Mouse (Mus musculus) thymus, postnatal 4 days (tissue): Measurements from ENCODE around the gene Apaf1.

Source experiments
- DNase-seq: peaks from one replicate; pipeline ENCODE4 v3.0.0; 2021

Gene Apaf1

DNA sequence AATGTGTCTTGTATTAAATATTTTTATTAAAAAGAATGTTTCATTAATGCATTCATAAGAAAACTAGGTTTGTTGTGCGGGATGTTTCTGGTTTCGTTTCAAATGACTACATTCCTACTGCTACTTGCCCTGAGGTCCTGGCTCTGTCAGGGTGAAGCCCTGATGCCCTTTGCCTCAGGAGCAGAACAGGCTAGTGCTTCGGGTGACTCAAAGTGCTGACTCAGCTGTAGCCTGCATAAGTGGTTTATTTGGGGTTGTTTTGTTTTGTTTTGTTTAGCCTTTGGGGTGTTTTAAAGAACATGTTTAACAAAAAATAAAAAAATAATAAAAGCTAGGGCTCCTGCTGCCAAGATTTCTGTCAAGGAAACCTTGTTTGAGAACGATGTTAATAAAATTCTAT is 112.0 kb downstream of the Apaf1 start:
- no peak for DNase-seq

DNA sequence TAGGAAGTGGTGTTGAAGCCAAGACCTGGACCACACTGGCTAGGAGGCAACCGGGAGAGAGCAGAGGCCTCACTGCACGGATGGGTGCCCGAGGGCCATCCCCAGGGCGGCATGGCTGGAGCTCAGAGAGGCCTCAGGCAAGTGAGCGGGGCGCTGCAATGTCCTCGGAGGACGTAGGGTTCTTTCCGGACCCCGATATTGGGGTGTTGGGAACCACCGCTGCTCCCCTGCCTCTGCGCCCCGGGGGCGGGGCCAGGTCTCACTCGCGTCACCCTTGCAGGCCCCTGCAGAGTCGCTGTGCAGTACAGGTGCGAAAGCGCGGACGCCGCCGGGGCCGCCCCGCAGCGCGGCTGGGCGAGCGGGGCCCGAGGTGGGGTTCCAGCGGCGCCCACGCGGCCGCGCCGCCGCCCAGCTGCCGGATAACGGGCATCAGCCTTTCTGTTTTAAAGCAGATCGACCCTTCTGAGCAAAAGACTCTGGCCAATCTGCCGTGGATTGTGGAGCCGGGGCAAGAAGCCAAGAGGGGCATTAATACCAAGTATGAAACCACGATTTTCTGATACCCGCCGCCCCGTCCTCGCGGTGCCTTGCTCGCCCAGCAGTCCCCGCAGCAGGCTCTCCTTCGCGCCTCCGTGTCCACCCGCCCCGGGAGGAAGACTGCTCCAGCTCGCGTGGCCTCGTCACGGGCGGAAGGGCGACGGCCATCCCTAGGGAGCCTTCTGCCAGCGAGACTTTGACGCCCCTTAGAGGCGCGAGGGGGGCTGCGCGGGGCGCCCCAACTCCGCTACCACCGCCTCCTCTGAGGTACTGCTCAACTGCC is 113.0 kb downstream of the Apaf1 start:
- DNase-seq: peak; percentile 50

DNA sequence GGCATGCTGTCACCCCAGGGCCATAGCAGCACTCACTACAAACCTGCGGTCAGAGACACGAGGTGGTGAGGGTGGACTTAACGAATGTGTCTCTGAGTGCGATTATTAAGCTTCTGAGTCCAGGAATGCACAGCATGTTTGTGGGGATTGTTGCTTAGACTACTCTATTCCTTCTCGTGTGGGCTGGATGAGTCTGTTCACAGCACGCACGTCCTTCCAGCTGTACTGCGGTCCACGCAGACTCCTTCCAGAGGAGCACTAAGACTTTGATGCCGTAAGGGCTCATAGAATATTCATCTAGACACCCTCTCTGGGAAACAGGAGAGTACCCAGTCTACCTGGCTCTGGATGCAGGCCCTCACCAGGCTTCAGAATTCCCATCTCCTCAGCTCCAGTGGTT is 114.3 kb downstream of the Apaf1 start:
- no peak for DNase-seq

DNA sequence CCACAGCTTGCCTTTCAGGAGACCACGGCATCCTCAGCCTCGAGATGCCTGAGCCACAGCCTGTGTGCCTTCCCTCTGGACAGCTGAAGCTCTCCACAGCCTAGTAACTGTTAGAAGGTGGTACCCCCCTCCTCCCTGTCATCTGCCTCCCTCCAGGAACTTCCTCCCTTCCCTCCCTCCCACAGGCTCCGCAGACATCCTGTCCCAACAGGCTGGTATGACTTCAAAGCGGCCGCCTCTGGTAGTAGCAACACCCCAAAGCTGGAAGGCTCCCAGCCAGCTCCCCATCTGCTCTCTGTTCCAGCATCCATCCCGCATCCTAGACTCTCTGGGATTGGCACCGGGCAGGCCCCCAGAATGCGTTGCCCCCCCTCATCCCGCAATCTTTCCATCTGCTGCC is 115.7 kb downstream of the Apaf1 start:
- no peak for DNase-seq

DNA sequence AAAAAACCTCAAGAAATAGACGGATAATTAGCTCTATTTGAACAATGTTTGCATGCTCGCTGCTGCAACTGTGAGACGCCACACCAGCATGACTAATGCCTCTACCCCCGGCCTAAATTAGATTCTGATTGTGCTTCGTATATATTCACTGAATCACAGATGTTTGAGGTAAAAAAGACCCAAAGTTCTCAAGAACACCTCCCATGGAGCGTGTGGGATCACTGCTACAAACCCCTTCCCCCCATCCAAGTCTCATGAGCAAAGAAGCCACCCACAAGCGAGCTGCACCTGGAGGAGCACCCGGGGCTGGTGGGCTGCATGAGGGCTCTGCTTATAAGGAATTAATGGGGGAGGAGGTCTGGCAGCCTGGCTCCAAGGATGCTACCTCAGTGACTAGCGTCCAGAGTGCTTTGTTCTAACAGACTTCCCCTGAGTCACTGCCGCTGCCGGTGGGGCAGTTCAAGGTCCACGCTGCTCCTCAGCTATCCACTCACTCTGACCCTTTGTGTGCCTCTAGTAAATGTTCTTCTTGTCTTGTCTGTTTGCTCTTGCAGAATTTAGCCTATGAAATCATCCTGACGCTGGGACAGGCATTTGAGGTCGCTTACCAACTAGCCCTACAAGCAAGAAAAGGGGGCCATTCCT is 116.8 kb downstream of the Apaf1 start:
- DNase-seq: no peak

DNA sequence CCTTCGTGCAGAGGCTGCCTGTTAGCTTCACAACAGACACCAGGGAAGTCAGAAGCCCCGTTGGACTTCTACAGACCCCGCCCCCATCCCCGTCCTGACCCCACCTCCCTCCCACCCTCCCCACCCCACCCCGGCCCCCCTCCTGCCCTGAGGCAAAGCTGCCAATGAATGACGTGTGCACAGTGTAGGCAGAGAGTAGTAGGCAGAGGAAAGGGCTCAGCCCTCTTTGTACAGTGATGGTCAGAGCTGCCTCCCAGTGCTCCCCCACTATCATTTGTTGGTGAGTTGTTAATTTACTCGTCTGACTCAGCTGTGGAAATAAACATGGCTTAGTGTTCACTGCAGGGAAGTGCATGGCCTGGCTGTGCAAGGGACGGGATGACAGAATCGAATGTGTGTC is 118.1 kb downstream of the Apaf1 start:
- DNase-seq: peak; percentile 21

DNA sequence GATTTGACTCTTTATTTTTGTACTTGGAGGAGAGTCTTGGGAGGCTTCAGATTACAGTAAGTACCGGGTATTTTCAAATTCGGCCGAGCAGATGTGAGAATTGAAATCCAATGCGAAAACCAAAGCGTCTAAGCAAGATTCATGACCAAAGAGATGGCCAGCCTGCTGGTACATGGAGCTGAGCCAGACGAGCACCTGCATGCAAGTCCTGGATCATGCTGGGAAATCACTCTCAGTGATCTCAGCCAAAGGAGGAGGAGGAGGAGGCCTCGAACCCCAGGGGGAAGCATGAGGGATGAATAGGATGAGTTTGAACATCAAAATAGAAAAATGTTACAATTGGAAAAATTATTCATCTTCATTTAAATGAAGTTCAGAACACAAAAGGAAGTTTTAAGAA is 122.2 kb downstream of the Apaf1 start:
- DNase-seq: no peak

DNA sequence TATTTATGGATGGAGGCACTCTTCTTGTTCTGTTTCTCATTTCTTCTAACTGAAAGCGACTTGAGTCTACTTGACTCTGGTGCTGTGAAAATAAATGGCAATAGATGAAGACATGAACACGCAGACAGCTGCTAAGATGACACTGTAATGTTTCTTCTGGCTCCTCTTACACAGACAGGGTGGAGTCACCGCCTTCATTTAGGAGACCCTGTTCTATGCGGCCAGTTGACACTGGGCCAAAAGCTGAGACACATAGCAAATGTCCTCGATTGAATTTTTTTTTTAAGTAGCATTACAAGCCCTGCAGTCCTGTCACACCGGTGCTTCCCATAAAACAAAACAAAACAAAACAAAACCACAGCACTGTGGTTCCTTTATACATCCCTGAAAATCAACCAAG is 128.7 kb downstream of the Apaf1 start:
- no peak for DNase-seq

DNA sequence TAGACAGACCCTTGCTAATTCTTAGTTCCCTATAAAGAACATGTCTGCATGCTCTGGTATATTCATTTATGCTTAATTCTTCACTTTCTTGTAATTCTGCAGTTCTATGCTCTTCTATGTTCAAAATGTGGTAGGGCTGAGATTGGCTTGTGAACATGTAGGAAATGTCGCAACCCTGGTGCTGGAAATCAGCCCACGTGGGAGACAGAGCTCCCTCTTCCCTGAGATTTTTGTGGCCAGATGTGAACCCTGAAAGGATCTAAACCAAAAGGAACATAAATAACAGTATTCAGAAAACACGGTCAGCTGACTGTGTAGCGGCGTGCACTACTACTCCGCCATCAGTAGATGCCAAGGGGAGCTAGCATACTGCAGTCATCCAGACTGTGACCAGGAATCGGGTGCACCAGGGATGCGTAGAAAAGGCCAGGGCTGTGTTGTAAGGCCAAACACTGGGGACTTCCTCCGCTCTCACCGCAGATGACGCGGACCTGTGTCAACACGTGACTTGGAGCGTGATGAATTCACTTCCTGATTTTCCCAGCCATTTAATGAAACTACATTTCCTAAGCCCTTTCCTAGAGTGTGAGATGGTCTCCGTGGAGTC is 129.4 kb downstream of the Apaf1 start:
- DNase-seq: no peak

DNA sequence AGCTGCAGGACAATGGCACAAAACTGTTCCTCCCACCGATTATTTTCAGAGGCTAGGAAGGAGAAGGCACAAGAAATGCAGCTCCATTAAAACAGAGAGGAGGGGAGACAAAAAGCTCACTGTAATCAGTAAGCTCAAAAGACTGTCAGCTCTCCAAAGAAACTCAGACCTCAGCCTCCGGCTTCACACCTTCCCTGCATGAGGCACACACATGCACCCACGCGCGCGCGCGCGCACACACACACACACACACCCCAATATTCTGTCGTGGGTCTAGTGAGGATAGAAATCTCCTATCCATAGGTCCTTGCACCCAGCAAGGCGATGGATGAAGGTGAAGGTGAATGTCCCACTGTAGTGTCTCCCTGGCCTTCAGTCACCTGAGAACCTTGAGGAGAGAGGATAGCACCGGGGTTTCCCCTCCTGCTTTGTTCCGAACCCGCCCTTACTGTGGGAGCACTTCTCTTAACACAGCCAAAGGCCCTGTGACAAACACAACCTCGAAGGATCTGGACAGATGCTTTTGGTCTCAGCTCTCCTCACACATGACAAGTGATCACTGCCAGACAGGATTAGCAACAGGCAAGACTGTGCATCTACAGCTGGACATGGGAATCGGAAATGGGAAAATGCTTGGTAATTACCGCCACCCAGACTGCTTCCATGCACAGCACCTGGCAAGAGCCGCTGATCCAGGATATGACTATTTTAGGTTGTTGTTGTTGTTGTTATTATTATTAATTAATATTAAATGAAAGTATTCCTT is 134.8 kb downstream of the Apaf1 start:
- DNase-seq: no peak

DNA sequence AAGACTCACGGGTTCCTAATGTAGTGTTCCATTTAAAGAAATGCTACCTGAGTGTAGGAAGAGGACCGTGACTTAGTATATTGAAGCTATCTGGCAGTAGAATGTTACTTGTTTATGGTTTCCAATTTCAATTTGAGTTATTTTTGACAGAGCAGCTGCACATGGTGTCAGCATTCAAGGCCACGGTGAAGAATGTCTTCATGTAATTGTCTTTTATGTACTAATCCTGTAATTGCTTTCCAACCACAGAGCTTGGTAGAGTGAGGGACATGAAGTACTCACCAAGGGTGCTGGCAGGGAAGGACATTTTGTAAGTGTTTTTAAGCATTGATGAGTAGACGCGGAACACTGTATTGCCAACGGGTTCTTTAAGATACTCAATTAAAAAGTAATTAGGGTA is 135.5 kb downstream of the Apaf1 start:
- DNase-seq: no peak

DNA sequence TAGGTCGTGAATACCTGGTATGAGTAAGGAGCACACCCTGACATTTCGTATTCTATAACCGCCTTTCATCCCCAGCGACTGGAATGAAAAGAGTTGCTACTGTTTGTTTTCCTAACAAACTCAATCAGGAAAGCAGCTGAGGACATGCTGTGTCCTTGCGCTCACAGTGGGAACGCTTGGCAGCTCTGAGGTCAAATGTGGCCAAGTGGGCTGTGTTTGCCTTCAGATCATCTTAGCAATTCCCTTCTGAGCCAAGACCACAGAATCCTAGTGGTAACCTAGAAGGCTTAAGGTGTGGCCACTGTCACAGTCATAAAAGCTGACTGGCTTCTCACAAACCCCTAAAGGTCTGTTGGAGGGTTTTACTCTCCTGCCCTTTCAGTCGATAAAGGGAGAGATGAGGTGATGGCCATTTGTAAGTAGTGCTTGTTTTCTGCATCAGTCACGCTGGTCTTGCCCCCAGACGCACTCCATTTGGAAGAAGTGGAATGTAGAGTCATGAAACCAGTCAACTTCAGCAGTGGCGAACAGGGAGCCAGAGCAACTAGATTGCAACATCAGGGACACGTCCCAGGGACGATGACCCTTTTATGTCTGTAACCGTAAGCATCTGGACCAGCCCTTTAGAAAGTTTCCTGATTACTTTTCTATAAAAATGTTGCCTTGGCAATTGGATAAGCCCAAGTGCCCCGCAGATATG is 140.4 kb downstream of the Apaf1 start:
- no peak for DNase-seq

DNA sequence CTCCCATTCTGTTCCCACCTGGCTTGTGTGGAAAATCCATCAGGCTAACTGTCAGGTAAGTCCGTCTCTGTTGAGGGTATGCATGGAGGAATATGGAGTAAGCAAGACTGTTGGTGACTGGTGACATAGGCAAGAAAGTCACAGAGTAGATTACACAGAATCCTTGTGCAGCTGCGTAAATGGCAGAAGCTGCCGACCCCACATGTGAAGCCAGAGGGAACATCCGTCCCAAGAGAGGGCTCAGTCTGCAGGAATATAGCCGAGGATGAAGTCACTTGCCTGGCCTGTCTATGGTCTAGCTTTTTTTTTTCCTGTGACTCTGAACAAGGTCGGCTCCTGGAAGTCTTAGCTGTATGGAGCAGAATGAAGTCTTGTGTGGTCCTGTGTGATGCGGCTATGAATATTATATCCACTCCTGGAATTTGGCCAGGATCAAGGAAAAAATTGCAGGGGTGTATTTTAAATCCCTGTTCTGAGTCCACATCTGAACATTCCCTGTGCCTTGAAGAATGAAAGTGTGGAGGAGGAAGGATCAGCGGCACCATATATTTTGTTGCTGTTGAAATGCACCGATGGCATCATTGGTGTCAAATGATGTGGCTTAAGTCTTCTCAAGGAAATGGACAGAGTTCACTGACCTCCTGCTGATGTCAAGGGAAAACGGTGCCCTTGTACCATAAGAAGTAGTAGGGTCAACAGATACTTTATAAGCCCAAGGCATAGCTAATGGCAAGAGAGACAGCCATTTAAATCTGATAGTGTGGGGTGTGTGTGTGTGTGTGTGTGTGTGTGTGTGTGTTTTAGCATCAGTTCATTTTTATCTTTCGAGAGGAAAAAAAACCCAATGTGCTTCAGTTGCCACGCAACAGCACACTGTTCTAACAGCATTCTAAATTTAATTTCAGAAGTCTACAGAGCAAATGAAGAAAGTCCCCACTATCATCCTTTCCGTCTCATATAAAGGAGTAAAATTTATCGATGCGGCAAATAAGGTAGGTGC is 141.7 kb downstream of the Apaf1 start:
- no peak for DNase-seq
